Mouse (Mus musculus): ENCODE results near the gene Nek6. TPM values are rescaled to one million over a fixed set of nuclear protein-coding genes. Genes with fewer than 3 reads are reported as not detected.

Nek6 gene
- polyA plus RNA-seq, 1 experiment from 2014 or later: 85.8 TPM

DNA sequence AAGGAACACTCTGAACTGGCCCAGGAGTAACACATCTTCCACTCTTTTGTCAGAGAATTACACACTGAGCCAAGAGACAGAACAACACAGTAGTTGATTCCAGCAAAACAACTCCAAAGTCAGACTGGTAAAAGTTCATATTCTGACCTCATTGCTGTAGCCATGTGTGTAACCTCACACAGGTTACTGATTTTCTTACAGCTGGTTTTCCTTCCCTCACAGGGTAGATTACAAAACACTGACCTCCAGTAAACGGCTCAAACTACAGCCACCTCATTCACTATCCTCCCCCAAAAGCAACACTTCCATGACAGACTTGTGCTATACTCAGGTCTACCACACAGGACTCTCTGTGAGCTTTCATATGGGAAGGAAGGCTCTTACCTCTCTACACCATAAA is 96.3 kb downstream of the Nek6 start:
- DNase-seq (ENCODE audit: low spot score): no peak
- Histone ChIP-seq H3K27me3 (replicated peaks; ENCODE audit: low read depth, poor library complexity, severe bottlenecking) (no peaks in the 10 kb centered on the region), H3K27ac (replicated peaks) (no peak overlapping the region), H3K9me3 (no peaks in the 10 kb centered on the region), H3K4me1 (no peaks in the 10 kb centered on the region), H3K36me3 (replicated peaks) (peaks cover 62% of the 10 kb centered on the region), H3K4me3 (no peak overlapping the region)
- WGBS: 84% methylated on average over 1 of the region's 1 CpGs

DNA sequence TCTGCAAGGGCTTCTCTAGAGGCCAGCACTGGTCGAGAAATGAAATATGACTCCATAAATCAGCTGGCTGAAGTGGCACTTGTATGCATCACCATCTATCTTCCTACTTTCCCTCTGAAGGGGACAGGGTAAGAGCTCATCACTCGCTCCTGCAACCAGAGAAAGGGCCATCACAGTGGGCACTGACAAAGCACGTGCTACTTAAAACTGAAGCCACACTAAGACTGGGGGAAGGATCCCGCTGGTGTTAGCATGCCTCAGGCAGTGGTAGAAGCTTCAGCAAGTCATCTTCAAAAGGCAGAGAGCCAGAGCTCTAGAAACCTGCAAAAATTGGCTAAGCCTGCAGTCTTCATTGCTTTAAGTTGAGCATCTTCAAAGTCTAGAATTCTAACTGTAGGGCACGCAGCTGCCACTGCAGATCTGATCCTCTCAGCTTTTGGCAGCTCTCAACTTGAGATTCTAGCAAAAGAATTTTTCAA is 97.4 kb downstream of the Nek6 start:
- no peaks in the 10 kb centered on the region for H3K9me3 ChIP-seq
- peaks cover 70% of the 10 kb centered on the region for H3K36me3 ChIP-seq (replicated peaks)

GRCm38 (mm10) chr2:38609310-38609709 is 97.9 kb downstream of the Nek6 start:
- Histone ChIP-seq H3K9me3 (no peaks in the 10 kb centered on the region), H3K27me3 (replicated peaks; ENCODE audit: low read depth, poor library complexity, severe bottlenecking) (no peaks in the 10 kb centered on the region), H3K4me3 (no peak overlapping the region), H3K36me3 (replicated peaks) (peaks cover 70% of the 10 kb centered on the region), H3K4me1 (no peaks in the 10 kb centered on the region), H3K27ac (replicated peaks) (no peak overlapping the region)
- DNase-seq (ENCODE audit: low spot score): no peak
- WGBS: 84% methylated on average over 11 of the region's 11 CpGs

More for the DNA sequence above, 97.4 kb downstream of the Nek6 start:
- Histone ChIP-seq H3K4me3 (no peak overlapping the region), H3K27me3 (replicated peaks; ENCODE audit: low read depth, poor library complexity, severe bottlenecking) (no peaks in the 10 kb centered on the region), H3K27ac (replicated peaks) (no peak overlapping the region), H3K4me1 (no peaks in the 10 kb centered on the region)
- 85% methylated on average over 5 of the region's 5 CpGs for WGBS
- DNase-seq (ENCODE audit: low spot score): no peak

DNA sequence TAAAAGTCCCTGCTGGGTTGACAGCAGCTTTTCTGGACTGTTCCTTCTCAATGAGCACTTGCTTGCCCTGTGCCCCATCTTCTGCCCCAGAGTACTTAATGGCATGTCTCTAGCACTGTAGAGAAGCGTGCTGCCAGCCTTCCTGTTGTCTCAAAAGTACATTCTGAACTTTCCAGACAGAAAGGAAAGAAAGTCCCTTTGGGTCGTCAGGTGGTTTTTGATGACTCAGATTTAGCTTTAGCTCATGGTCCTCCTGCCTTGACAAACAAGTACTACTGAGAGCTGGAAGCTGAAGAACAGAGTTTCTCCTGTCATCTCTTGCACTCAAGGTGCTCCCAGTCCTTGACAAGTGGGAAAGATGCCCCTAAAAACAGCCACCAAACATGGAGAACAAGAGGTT is 98.7 kb downstream of the Nek6 start:
- 90% methylated on average over 2 of the region's 2 CpGs for WGBS

DNA sequence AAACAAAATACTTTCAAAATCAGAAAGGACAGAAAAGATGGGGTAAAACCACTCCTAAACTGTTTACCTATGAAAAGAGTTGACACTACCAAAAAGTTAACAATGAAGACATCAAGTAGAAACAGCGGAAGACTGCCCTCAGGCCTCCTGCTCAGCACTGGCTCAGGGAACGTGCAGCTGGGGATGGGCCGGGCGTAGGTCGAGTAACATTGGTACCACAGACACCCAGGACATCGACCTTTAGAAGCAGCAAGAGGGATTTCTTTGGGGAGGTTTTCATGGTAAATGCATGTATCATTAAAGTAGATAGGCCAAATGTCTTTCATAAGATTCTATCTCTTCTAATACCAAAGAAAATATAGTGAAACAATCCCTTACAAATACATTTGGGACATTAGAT is 101.2 kb downstream of the Nek6 start:
- Histone ChIP-seq H3K36me3 (replicated peaks) (peaks cover 70% of the 10 kb centered on the region), H3K4me3 (no peak overlapping the region), H3K4me1 (peaks cover 3% of the 10 kb centered on the region; the same call in 1 of the 2 replicates), H3K27ac (replicated peaks) (no peak overlapping the region), H3K27me3 (replicated peaks; ENCODE audit: low read depth, poor library complexity, severe bottlenecking) (no peaks in the 10 kb centered on the region), H3K9me3 (no peaks in the 10 kb centered on the region)
- no peak for DNase-seq (ENCODE audit: low spot score)
- 91% methylated on average over 6 of the region's 6 CpGs for WGBS

More for the DNA sequence above, 98.7 kb downstream of the Nek6 start:
- Histone ChIP-seq H3K4me1 (no peaks in the 10 kb centered on the region), H3K27ac (replicated peaks) (no peak overlapping the region), H3K9me3 (no peaks in the 10 kb centered on the region), H3K27me3 (replicated peaks; ENCODE audit: low read depth, poor library complexity, severe bottlenecking) (no peaks in the 10 kb centered on the region), H3K36me3 (replicated peaks) (peaks cover 70% of the 10 kb centered on the region), H3K4me3 (no peak overlapping the region)
- DNase-seq (ENCODE audit: low spot score): no peak

DNA sequence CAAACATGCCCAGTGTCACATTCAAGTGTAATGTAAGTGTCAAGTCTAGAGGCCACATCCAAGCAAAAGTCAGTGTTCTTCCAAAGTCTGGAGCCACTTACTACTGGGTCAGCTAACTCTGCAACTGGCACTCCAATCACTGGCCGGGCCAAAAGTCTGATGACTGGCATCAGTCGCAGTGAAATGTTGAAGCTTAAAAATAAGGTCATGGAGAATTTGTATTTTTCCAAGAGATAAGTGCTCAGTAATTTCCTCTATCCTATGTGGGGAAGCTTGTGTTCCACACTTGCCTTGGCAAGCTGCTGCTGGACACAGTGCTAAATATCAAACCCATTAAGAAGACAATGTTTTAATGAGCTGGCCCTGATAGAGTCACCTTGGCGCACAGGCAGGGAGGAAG is 102.1 kb downstream of the Nek6 start:
- Histone ChIP-seq H3K27ac (replicated peaks) (no peak overlapping the region), H3K4me3 (no peak overlapping the region), H3K4me1 (peaks cover 3% of the 10 kb centered on the region; the same call in 1 of the 2 replicates), H3K27me3 (replicated peaks; ENCODE audit: low read depth, poor library complexity, severe bottlenecking) (no peaks in the 10 kb centered on the region), H3K9me3 (no peaks in the 10 kb centered on the region), H3K36me3 (replicated peaks) (peaks cover 70% of the 10 kb centered on the region)
- WGBS: 95% methylated on average over 3 of the region's 3 CpGs
- DNase-seq (ENCODE audit: low spot score): no peak

DNA sequence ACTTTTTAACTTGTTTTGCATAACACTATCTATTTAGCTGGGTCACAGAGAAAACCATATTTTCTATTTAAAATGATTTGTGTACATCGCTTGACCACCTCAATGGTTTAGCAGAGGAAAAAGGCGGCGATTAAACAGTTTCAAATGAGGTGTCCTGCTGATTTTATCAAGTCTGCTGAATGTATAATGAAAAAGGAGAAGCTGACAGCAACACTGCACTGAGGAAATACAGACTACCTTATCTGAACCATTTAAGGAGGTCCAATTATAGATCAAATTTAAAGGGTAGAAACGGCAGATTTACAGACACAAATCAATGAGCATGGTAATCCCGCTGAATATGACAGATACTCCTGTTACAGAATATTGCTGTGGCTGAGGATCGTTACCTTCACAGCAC is 103.0 kb downstream of the Nek6 start:
- 92% methylated on average over 6 of the region's 6 CpGs for WGBS
- H3K4me1 ChIP-seq: peaks cover 3% of the 10 kb centered on the region; the same call in 1 of the 2 replicates
- H3K36me3 ChIP-seq (replicated peaks): peaks cover 70% of the 10 kb centered on the region
- H3K27ac ChIP-seq (replicated peaks): no peak overlapping the region
- no peak overlapping the region for H3K4me3 ChIP-seq
- no peaks in the 10 kb centered on the region for H3K27me3 ChIP-seq (replicated peaks; ENCODE audit: low read depth, poor library complexity, severe bottlenecking)
- no peak for DNase-seq (ENCODE audit: low spot score)
- no peaks in the 10 kb centered on the region for H3K9me3 ChIP-seq

DNA sequence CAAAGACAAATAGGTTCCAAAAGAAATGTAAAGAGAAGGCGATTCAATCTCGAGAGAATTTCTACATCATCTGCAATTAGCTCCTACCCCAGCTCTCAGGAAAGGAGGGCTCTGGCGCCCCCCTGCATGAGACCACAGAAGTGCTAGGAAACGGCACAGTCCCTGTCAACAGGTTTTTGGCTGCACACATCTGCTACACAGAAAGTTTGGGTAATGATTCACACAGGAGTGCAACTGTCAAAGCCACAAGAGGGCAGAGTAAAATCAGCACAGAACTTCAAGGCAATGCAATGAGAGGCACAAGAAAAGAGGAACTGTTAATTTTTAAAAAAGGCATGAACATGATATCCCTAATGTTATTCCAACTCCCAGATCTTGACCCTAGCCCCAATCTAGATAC is 104.6 kb downstream of the Nek6 start:
- no peak overlapping the region for H3K27ac ChIP-seq (replicated peaks)
- peaks cover 69% of the 10 kb centered on the region for H3K36me3 ChIP-seq (replicated peaks)
- 57% methylated on average over 4 of the region's 4 CpGs for WGBS
- peak; percentile 16 for DNase-seq (ENCODE audit: low spot score)
- H3K4me3 ChIP-seq: no peak overlapping the region
- peaks cover 3% of the 10 kb centered on the region; the same call in 1 of the 2 replicates for H3K4me1 ChIP-seq
- H3K9me3 ChIP-seq: no peaks in the 10 kb centered on the region
- no peaks in the 10 kb centered on the region for H3K27me3 ChIP-seq (replicated peaks; ENCODE audit: low read depth, poor library complexity, severe bottlenecking)

DNA sequence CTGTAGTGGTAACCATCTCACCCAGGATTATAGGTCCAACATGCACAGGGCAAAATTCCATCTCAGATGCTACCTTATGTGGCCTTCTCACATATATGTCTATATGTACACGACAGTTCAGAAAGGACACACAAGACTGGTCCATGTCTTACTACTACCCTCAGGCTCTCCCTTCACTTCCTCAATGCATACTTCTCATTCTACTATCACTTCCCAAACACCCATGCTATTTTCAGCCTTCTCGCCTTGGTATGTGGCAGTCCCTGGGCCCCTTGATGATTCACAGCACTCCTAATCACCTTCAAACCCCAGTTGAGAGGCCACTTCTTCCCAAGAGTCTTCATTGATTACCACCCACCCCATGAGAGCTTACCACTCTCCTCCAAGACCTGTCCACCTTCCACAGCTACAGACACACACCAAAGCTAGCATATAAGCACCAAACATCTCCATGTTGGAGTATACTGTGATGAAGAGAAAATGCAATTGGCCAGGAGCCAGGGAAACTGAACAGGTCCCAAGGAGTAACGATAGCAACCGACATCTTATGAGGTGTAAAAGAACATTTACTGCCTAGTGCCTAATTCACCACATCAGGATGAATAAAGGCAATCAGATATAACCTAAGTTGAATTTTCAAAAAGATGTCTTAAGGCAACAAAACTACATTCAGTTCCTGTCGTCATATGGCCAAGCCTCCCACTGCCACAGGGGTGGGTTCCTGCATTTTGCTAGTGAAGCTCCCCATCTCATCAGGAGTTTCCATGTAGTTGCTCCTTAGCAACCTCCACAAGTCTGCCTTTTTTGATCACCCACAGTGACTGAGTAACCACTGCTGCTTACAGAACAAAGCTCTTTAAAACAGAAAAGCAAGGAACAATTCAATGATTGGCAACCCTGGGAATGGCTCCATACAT is 105.8 kb downstream of the Nek6 start:
- WGBS: 94% methylated on average over 5 of the region's 5 CpGs
- H3K4me3 ChIP-seq: no peak overlapping the region

GRCm38 (mm10) chr2:38619777-38620176 is 108.3 kb downstream of the Nek6 start:
- Histone ChIP-seq H3K36me3 (replicated peaks) (peaks cover 67% of the 10 kb centered on the region), H3K27me3 (replicated peaks; ENCODE audit: low read depth, poor library complexity, severe bottlenecking) (no peaks in the 10 kb centered on the region), H3K27ac (replicated peaks) (no peak overlapping the region), H3K4me1 (peaks cover 6% of the 10 kb centered on the region), H3K4me3 (no peak overlapping the region), H3K9me3 (no peaks in the 10 kb centered on the region)
- WGBS: 91% methylated on average over 4 of the region's 4 CpGs
- DNase-seq (ENCODE audit: low spot score): no peak

More for the DNA sequence above, 105.8 kb downstream of the Nek6 start:
- peaks cover 72% of the 10 kb centered on the region for H3K36me3 ChIP-seq (replicated peaks)
- H3K4me1 ChIP-seq: peaks cover 6% of the 10 kb centered on the region
- DNase-seq (ENCODE audit: low spot score): no peak
- H3K27ac ChIP-seq (replicated peaks): no peak overlapping the region
- H3K9me3 ChIP-seq: no peaks in the 10 kb centered on the region
- no peaks in the 10 kb centered on the region for H3K27me3 ChIP-seq (replicated peaks; ENCODE audit: low read depth, poor library complexity, severe bottlenecking)

DNA sequence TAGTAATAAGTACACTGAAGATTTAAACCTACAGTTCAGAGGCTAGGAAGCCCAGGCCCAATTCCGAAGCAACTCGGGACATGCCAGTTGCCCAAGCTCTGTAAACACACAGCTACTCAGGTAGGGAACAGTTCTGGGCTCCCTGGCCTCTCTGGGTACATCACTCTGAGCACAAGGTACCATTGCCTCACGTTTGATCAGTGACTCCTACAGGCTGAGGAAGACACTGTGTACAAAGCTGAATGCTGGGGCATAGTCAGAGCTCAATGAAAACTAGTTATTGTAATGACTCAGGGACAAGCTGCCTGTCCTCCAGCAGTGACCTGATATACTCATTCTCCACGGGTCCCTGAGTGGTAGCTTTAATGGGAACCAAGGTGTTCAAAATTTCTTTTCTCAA is 109.6 kb downstream of the Nek6 start:
- no peak for DNase-seq (ENCODE audit: low spot score)
- no peak overlapping the region for H3K27ac ChIP-seq (replicated peaks)
- 87% methylated on average over 4 of the region's 4 CpGs for WGBS
- H3K4me1 ChIP-seq: peaks cover 3% of the 10 kb centered on the region
- no peaks in the 10 kb centered on the region for H3K27me3 ChIP-seq (replicated peaks; ENCODE audit: low read depth, poor library complexity, severe bottlenecking)
- peaks cover 75% of the 10 kb centered on the region for H3K36me3 ChIP-seq (replicated peaks)
- H3K4me3 ChIP-seq: no peak overlapping the region
- H3K9me3 ChIP-seq: no peaks in the 10 kb centered on the region

DNA sequence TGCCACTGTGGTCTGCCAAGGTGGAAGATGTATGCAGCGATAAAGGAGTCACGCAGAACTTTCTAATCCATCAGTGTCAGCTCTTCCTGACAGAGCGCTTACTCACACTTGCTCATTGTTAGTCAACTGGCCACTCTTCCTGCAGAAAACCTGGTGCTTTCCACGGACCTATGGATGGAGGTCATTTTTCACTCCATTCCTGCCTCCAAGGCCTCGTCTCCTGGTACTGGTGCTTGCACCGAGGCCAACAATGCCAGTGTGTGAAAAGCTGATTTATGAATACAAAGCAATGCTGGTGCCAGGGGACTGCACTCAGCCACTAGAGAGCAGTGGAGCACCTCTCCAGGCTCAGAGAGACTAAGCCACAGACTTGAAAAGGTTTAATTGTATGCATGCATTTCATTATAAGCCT is 110.2 kb downstream of the Nek6 start:
- H3K27ac ChIP-seq (replicated peaks): no peak overlapping the region

DNA sequence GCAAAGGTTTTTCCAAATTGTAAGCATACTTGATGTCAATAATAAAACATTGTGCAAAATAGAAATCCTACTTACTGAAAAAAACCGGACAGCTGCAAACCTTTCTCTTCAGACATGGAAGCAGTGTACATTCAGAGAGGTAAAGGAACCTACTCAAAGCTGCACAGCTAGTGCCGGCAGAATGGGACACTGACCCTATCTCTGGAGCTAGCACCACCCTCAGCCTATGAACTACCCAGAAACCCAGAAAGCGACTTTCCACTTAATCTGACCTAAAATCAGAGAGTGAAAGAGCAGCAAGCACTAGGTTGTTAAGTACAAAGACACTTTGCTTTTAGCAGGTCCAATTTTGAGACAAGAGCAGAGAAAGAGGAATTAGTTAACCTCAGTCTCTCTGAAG is 112.0 kb downstream of the Nek6 start:
- DNase-seq (ENCODE audit: low spot score): no peak
- H3K36me3 ChIP-seq (replicated peaks): peaks cover 79% of the 10 kb centered on the region
- no peak overlapping the region for H3K4me3 ChIP-seq
- no peak overlapping the region for H3K27ac ChIP-seq (replicated peaks)
- peaks cover 3% of the 10 kb centered on the region; the same call in 1 of the 2 replicates for H3K4me1 ChIP-seq
- H3K27me3 ChIP-seq (replicated peaks; ENCODE audit: low read depth, poor library complexity, severe bottlenecking): no peaks in the 10 kb centered on the region
- no peaks in the 10 kb centered on the region for H3K9me3 ChIP-seq
- 83% methylated on average over 3 of the region's 3 CpGs for WGBS

More for the DNA sequence above, 110.2 kb downstream of the Nek6 start:
- Histone ChIP-seq H3K9me3 (no peaks in the 10 kb centered on the region), H3K27me3 (replicated peaks; ENCODE audit: low read depth, poor library complexity, severe bottlenecking) (no peaks in the 10 kb centered on the region), H3K36me3 (replicated peaks) (peaks cover 79% of the 10 kb centered on the region), H3K4me1 (peaks cover 3% of the 10 kb centered on the region), H3K4me3 (no peak overlapping the region)
- DNase-seq (ENCODE audit: low spot score): no peak
- 83% methylated on average over 6 of the region's 6 CpGs for WGBS
